Mouse (Mus musculus) thymus, postnatal 10 days (tissue): ENCODE data around the gene Slc7a5.
A peak's percentile ranks its signal among the peaks of the same experiment; 100 is the strongest.

Experiments
- DNase-seq, 2 experiments: peaks; one replicate each; pipeline ENCODE4 v3.0.0; 2021; ENCODE audit warnings: low spot score in 2 of 2

The Slc7a5 gene

DNA sequence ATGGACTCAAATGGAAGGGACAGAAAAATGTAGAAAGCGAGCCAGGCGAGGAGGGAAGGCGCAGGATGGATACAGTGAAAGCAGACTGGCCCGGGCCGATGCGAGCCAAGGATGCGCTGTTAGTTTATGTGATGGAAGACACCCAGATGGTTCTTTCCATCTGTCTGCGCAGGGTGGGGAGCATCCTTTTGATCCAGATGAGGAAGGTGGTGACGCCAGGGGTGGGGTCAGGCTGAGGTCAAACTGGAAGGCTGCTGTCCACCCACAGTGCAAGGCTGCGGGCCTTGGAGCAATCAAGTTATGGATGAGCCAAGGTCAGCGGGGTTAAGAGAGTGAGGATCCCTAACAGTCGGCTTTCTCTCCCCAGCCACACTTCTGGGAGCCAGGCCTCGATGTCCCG lies 28.9 kb upstream of the Slc7a5 start:
- no peak for DNase-seq

DNA sequence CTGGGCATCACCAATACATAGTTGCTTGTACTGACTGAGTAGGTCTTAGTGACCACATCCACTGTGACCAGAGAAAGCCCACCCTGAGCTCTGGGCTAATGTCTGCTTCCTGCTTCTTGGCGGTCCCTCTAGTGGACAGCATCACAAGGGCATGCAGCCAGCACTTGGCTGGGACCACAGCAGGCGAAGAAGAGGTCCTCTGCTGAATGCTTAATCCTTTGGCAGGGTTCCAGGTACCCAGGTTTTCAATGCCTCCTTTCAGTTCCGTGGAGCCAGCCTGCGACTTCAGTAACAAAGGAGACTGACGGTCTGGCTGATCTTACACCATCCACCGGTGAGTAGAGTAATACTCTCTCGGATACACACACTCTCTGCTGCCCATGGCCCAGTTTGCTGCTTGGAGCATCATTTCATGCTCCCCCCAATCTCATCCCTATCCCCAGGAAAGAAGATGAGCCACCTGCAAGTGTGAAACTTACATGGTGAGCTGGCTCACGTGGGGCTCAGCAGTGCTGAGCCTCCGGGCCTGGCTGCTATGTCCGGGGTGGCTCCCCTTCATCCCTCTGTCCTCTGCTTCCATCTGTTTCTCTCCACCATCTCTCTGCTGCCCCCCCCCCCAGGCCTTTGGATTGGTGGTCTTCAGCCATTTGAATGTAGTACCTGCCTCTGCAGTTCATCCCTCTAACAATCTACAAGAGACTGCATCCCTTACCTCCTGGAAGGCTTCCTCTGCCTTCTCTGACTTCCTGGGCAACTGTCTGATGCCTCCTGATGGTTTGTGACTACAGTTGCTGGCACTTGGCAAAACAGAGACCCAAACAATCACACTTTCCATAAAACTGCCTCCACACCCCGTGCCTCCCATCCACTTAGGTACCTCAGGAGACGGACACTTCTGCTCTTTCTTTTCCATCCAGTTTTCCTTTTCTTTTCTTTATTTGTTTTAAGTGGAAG lies 28.1 kb upstream of the Slc7a5 start:
- no peak for DNase-seq

DNA sequence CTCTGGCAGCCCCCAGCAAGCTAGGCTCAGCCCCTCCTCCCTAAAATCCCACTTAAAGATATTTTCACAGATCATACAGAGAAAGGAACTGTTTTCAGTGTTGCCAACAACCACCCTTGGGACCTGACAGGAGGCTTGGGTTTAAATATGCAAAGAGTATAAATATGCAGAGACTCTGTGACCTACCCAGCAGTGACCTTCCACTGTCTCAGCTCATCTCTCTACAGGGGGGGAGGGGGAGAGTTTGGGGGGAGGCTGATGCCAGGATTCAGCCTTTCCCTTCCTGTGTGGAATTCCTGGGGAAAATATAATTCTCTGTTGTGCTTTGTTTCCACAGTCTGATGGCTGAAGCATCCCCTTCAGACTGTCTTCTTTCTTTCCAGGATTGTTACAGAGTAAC lies 27.4 kb upstream of the Slc7a5 start:
- DNase-seq, result no peak

DNA sequence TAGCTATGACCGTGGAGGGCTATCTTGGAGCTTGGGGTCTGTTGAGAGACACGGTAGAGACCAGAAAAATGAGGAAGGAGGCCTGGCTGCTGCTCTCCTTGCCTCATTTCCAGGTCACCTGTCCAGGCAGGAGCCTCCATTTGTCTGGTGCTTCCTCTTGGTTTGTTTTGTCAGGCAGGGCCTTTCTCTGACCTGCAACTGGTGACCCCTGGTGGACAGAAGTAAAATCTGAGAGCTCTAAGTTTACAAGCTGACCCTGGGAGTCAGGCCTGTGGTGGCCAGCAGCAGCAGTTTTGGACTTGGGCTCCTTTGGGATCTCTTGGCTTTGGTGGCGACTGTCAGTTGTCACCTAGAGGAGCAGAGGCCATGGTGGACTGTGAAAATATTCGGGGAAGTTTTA lies 27.0 kb upstream of the Slc7a5 start:
- DNase-seq, result peak in 1 of 2 experiments; percentile 17

DNA sequence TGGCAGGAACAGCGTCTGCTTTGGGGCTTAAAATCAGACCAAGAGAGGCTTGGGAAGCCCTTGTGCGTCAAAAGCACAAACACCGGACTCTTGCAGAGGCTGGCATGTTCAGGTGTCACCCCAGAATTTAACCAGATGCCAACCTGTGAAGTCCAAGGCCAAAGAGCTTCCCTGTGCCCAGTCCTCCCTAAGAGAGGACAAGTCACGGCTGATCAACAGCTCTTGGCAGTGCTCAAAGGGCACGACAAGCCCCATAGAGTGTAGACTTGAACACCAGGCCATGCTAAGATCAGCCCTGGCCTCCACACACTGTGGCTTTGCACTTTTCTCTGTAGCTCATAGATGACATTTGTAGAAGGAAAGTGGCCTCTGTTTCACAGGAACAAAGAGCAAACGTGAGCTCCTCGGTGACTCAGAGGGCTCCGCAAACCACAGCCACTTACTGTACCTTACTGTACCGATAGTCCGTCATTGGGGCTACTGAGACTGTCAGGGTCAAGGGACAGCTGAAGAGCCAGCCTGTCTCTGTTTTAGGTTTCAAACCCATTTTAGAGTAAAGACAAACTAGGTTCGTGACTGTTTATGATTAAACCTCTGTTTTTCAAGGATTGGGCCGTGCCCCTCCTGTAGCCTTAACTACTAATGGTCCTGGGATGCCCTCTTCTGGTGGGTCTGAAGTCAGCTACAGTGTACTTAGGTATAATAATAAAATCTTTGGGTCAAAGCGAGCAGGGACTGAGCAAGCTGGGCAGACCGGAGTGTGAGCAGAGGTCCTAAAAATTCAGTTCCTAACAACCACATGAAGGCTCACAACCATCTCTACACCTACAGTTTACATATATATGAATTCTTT lies 25.4 kb upstream of the Slc7a5 start:
- no peak for DNase-seq

DNA sequence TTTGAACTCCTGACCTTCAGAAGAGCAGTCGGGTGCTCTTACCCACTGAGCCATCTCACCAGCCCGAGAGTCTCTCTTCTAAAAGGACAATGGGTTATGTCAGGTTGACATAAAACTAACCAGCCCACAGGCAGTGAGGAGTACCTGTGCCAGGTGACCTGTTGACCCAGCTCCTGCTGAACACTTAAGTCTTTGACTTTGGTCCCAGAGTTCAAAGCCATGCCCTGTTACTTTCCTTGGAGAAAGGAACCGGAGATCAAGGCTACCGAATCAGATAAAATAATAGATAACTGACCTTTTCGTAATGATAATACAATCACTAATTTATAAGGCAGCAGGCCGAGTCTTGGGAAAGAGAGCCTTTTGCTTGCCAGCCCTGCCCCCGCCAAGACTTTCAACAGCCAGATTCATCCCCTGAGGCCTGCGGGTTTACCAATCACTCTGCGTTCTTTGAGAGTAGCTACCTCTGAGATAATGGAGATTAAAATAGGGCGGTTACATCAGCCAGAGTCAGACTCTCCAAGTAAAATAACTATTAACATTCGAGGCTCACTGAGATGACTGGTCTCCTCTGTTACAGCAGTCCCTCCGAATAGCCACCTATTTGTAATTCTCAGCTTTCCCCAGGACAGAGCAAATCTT lies 24.7 kb upstream of the Slc7a5 start:
- DNase-seq, result no peak

DNA sequence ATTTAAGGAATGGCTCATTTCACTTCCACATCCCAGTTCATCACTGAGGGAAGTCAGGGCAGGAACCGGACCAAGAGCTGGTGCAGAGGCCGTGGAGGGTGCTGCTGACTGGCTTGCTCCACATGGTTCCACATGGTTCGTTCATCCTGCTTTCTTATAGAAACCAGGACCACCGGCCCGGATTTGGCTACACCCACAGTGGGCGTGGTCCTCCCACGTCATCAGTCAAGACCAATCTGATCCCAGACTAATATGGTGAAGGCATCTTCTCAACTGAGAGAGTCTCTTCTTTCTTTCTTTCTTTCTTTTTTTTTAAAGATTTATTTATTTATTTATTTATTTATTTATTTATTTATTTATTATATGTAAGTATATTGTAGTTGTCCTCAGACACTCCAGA lies 24.1 kb upstream of the Slc7a5 start:
- no peak for DNase-seq

DNA sequence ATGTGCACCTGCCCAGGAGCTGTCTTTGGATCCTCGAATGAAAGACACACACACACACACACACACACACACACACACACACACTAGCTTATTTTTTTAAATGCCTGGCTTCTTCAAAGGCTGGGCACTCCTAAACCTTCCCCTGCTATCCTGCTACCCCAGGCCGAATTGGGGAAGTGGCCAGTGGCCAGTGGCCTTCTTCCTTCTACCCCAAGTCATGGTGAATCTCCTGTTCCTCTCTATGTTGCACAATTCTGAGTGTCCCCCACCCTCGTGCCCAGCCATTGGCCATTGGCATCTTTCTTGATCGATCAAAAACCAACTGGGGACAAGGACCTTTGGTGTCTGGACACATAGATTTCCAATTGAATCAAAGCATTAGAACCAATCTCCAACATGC lies 22.6 kb upstream of the Slc7a5 start:
- no peak for DNase-seq

DNA sequence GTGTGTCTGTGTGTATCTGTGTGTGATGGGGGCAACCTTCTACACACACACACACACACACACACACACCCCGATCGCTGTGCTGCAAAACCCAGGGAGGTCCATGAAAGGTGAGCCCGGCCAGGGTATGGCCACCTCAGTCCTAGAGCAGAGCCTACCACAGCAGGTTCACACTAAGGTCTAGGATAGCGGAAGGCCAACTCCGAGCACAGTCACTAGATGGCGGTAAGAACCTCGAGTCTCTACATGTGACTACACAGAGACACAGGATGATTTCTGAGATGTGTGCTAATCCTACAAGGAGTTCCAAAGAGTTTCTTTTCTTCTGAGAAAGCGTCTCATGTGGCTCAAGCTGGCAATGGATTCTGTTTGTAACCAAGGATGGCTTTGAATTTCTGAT lies 19.8 kb upstream of the Slc7a5 start:
- DNase-seq, result peak in 1 of 2 experiments; percentile 55

DNA sequence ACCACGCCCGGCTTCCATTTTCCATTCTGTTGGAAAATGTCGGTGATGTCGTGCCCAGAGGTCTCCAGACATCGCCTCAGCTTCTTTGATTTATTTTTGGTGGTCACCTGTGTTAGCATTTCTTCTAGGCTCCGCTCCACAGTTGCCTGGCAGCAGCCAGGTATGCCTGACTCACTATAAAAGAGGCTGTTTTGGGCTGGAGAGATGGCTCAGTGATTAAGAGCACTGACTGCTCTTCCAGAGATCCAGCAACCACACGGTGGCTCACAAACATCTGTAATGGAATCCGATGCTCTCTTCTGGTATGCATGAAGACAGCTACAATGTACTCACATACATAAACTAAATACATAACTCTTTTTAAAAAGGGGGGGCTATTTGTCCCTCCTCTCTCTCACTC lies 18.8 kb upstream of the Slc7a5 start:
- no peak for DNase-seq

DNA sequence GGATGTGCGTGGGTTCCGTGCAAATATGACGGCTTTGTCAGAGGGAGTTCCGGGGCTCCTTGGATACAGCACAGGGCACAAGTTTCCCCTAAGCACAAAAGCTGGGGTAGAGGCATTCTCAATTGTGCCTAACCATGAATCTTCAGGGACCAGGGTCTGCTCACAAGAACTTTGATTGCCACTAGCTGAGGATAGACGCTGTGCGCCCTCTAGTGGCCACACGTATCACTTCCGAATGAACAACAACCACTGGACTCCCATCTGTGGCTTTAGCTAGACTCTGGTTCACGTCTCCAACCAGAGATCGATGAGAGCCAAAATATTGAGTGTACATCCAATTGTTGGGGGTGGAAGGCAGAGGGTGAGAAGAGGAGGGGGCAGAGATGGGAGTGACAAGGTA lies 18.1 kb upstream of the Slc7a5 start:
- peak; percentile 41 to 75 for DNase-seq

DNA sequence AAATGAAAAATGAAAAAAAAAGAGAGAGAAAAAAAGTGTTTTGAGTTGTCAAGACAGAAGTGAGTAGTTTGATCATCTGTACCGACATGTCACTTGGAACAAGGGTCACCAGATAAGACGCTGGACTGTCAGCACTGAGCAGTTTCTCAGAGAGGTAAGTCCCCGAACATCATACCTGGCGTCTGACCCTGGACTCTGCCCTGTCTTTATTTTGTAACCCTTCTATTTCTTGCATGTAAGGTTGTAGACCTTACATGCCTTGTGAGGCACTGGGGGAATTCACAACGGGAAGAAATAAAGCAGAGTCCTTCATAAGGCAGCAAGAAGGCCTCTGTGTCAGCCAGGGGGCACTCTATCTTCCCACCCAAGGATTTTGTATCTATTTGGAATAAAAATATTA lies 17.2 kb upstream of the Slc7a5 start:
- DNase-seq, result no peak

DNA sequence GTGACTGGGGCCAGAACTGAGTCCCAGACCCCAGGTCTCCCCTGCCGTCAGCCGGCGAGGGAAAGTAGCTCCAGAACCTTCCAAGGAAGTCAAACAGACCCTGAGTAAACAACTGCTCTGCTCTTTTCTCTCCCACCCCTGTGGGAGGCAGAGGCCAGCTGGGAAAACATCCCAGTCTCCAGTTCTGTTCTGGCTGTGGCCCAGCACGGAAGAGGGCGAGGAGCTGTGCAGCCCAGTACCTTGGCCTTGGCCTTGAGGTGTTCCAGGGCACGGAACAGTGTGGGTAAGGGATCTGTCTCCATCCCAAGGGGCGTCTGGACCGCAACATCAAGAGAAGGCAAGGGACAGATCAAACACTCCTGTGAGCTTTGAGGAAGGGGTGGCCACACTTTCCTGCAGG lies 14.6 kb upstream of the Slc7a5 start:
- no peak for DNase-seq

DNA sequence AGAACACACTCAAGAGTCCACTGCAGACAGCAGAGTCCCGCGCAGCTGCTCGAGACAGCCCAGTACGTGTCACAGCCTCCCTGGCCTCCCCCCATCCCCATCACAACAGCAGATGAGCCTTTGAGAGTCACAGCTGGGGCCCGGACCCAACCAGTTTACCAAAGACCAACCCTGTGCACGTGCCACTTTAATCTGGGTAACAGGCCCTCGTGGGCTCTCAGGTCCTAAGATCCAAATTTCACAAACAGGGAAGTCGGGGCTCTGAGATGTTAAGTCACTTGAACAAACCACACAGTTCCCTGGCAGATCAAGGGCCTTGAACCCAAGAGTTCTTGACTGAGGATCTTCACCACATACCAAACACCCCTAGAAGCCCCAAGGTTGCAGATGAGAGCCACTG lies 14.1 kb upstream of the Slc7a5 start:
- DNase-seq, result no peak

DNA sequence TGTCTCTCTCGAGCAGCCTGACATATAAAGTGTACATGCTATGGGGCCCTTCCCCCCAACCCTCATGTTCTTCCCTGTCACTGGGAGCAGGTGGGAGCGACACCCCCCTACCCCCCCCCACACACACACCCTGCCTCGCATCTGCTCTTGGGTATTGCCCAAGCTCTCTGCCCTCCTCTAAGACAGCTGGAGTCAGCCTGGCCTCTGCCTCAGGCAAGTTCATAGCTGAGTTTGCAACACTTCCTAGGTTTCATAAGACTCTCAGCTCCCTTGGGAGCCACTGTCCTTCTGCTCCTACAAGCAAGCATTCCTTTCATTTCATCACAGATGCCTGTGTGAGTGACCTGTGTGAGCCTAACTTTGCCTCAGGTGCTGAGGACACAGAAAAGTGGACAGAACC lies 12.2 kb upstream of the Slc7a5 start:
- DNase-seq, result no peak

DNA sequence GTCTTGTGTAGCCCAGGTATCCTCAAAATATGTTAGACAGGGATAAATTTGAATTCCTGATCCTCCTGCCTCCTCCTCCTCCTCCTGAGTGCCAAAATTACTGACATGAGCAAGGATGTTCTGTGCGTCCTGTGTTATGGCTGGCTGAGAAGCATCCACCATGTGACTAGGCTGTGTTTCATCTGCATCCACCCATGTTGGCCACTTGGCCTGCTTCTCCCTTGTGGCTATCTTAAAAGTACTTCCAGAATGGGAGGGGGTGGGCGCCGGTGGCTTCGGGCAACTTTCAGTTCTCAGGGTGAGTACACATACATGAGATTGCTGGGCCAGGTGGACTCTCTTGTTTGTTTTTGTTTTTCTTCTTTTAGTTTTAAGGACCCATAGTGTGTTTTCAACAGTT lies 11.7 kb upstream of the Slc7a5 start:
- no peak for DNase-seq

DNA sequence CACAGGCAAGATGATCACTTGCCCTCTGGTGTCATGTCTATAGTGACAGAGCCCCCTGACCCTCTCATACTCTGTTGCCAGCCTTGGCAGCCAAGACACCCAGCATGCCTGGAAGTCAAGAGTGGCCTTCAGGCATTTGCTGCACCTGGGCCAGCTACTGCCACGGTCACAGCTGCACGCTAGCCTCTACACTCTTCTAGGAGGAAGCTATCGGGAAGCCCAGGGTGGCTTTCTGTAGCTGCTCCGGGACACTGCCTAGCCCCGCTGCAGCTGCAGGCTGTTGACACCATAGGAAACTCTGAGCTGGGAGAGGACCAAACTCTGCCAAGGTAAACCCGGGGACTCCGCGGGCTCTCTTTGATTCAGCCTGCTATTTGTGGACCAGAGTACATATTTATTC lies 5.9 kb upstream of the Slc7a5 start:
- no peak for DNase-seq

DNA sequence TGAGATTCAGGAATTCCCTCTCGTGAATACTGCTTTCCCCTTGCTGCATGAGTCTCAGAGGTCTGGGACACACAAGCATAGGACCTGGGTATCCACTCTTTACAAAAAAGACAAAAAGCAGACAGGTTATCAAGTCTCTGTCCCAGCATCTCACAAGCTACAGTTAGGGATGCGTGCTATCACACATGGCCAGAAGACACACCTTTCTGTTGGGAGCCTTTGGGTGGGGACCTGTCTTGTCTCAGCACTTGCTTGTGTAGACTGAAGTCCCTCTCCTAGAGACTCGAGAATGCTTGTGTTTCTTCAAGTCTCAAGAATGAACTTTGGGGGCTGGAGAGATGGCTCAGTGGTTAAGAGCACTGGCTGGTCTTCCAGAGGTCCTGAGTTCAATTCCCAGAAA lies 5.3 kb upstream of the Slc7a5 start:
- DNase-seq, result no peak

DNA sequence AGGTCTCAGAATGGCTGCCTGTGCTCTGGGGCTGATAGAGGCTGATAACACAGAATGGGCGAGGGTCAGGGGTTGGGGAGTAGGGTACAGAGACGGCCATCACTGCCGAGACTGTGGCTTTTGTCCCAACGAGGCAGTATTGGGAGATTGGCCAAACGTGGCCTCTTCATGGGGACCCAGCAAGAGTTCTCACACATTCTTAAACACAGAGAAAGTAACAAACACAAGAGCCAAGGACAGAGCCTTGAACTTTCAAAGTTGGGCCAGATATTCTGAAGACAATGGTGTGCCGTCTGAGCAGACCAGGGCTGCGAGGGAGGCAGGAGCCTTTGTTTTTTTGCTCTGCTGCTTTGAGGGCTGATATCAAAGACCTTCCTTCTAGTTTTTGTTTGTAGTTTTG lies 4.5 kb upstream of the Slc7a5 start:
- no peak for DNase-seq

DNA sequence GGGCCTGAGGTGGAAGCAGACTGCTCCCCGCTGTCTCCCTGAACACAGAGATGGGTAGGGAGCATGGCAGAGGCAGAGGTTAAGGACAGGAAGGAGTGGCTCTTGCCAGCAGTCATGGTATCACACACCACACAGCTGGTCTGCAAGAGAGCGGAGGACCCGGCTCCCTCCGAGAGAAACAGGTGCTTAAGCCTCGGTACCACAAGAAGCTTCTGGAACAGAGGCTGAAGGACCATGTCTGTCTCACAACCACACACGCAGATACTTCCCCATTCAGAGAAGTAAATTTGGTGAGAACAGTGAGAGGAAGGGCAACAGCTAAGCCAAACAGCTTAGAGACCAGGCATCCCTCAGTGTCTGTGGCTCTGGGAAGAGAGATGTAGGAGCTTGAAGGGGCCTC lies 3.9 kb upstream of the Slc7a5 start:
- no peak for DNase-seq

DNA sequence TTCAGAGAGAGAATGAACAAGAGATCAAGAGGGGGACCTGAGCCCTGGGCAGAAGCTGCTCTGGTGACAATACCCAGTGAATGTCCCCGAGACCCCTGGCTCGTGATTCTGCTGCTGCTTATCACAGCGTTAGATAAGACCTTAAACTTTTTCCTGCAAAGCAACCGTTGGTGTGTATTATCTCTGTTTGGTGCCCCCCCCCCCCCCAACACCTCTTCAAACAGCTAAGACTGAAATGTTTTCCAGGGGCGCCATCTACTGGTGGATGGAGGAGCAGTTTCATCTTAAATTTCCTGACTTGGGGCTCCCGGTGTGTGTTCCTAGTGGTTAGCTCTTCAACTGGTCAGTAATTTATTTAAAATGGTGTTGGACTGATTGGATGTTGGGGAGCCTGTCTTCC lies 2.2 kb upstream of the Slc7a5 start:
- peak; percentile 63 to 83 for DNase-seq

DNA sequence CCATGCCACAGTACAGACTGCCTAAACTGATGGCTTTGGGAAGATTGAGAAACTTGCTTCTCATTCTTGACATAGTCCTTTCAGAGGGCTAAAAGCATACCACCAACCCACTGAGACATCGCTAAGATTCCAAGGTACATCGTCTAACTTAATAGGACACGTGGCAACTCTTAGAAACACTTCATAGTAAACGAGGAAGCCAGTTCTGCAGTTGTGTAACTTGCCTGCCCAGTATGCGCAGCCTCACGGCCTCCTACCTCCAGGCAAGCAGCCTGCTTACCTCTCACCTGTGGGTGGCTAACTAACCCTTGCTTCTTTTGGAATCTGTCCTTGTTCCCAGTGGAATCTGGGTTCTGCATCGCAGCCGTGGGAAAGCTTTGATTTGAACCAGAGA lies 1.7 kb upstream of the Slc7a5 start:
- no peak for DNase-seq
